Mouse (Mus musculus): Measurements from ENCODE around the gene Arsg. TPM values are rescaled to one million over a fixed set of nuclear protein-coding genes. Genes with fewer than 3 reads are reported as not detected.

Gene Arsg
- polyA plus RNA-seq, 1 experiment from 2014 or later: 2.3 TPM

GRCm38 (mm10) chr11:109586424-109586823 is 113.2 kb downstream of the Arsg start:
- Histone ChIP-seq H3K4me2 (ENCODE audit: low read depth) (no peak overlapping the region), H3K9me3 (ENCODE audit: control insufficient read depth, low read length) (no peaks in the 10 kb centered on the region), H3K27me3 (ENCODE audit: control insufficient read depth, insufficient read depth, low read length) (no peaks in the 10 kb centered on the region), H3K4me3 (ENCODE audit: low read depth, low read length) (no peak overlapping the region), H3K9ac (ENCODE audit: low read length) (no peak overlapping the region), H3K27ac (ENCODE audit: low read depth, low read length) (no peak overlapping the region), H3K36me3 (ENCODE audit: control insufficient read depth, insufficient read depth, low read length) (no peaks in the 10 kb centered on the region), H3K4me1 (ENCODE audit: control insufficient read depth, insufficient read depth, low read length) (no peaks in the 10 kb centered on the region)
- ATAC-seq (ENCODE audit: insufficient read depth, low FRiP score, low TSS enrichment): no peak
- DNase-seq (ENCODE audit: low spot score): no peak
- WGBS: 86% methylated on average over 2 of the region's 2 CpGs

GRCm38 (mm10) chr11:109587019-109587418 is 113.8 kb downstream of the Arsg start:
- ATAC-seq (ENCODE audit: insufficient read depth, low FRiP score, low TSS enrichment): no peak

GRCm38 (mm10) chr11:109587638-109588374 is 114.6 kb downstream of the Arsg start:
- Histone ChIP-seq H3K4me2 (ENCODE audit: low read depth) (no peak overlapping the region), H3K4me1 (ENCODE audit: control insufficient read depth, insufficient read depth, low read length) (no peaks in the 10 kb centered on the region), H3K4me3 (ENCODE audit: low read depth, low read length) (no peak overlapping the region), H3K27ac (ENCODE audit: low read depth, low read length) (no peak overlapping the region), H3K36me3 (ENCODE audit: control insufficient read depth, insufficient read depth, low read length) (no peaks in the 10 kb centered on the region), H3K9me3 (ENCODE audit: control insufficient read depth, low read length) (no peaks in the 10 kb centered on the region), H3K27me3 (ENCODE audit: control insufficient read depth, insufficient read depth, low read length) (no peaks in the 10 kb centered on the region), H3K9ac (ENCODE audit: low read length) (no peak overlapping the region)
- DNase-seq (ENCODE audit: low spot score) (no peak), ATAC-seq (ENCODE audit: insufficient read depth, low FRiP score, low TSS enrichment) (no peak)
- 78% methylated on average over 15 of the region's 15 CpGs for WGBS

More at GRCm38 (mm10) chr11:109587019-109587418, 113.8 kb downstream of the Arsg start:
- 70% methylated on average over 13 of the region's 13 CpGs for WGBS
- no peak for DNase-seq (ENCODE audit: low spot score)
- Histone ChIP-seq H3K27me3 (ENCODE audit: control insufficient read depth, insufficient read depth, low read length) (no peaks in the 10 kb centered on the region), H3K4me1 (ENCODE audit: control insufficient read depth, insufficient read depth, low read length) (no peaks in the 10 kb centered on the region), H3K27ac (ENCODE audit: low read depth, low read length) (no peak overlapping the region), H3K4me2 (ENCODE audit: low read depth) (no peak overlapping the region), H3K9me3 (ENCODE audit: control insufficient read depth, low read length) (no peaks in the 10 kb centered on the region), H3K9ac (ENCODE audit: low read length) (no peak overlapping the region), H3K4me3 (ENCODE audit: low read depth, low read length) (no peak overlapping the region), H3K36me3 (ENCODE audit: control insufficient read depth, insufficient read depth, low read length) (no peaks in the 10 kb centered on the region)

GRCm38 (mm10) chr11:109590012-109590411 is 116.8 kb downstream of the Arsg start:
- whole genome bisulfite sequencing: 83% methylated on average over 8 of the region's 8 CpGs
- H3K36me3 ChIP-seq (ENCODE audit: control insufficient read depth, insufficient read depth, low read length): no peaks in the 10 kb centered on the region

GRCm38 (mm10) chr11:109591511-109591910 is 118.3 kb downstream of the Arsg start:
- no peaks in the 10 kb centered on the region for H3K4me1 ChIP-seq (ENCODE audit: control insufficient read depth, insufficient read depth, low read length)
- H3K27me3 ChIP-seq (ENCODE audit: control insufficient read depth, insufficient read depth, low read length): no peaks in the 10 kb centered on the region
- 92% methylated on average over 4 of the region's 4 CpGs for WGBS
- H3K9me3 ChIP-seq (ENCODE audit: control insufficient read depth, low read length): no peaks in the 10 kb centered on the region
- H3K4me3 ChIP-seq (ENCODE audit: low read depth, low read length): no peak overlapping the region
- no peak for DNase-seq (ENCODE audit: low spot score)
- no peak for ATAC-seq (ENCODE audit: insufficient read depth, low FRiP score, low TSS enrichment)
- no peak overlapping the region for H3K4me2 ChIP-seq (ENCODE audit: low read depth)
- no peak overlapping the region for H3K27ac ChIP-seq (ENCODE audit: low read depth, low read length)
- no peak overlapping the region for H3K9ac ChIP-seq (ENCODE audit: low read length)
- H3K36me3 ChIP-seq (ENCODE audit: control insufficient read depth, insufficient read depth, low read length): no peaks in the 10 kb centered on the region

More at GRCm38 (mm10) chr11:109590012-109590411, 116.8 kb downstream of the Arsg start:
- H3K27me3 ChIP-seq (ENCODE audit: control insufficient read depth, insufficient read depth, low read length): no peaks in the 10 kb centered on the region
- H3K27ac ChIP-seq (ENCODE audit: low read depth, low read length): no peak overlapping the region
- no peak overlapping the region for H3K4me3 ChIP-seq (ENCODE audit: low read depth, low read length)
- no peak overlapping the region for H3K9ac ChIP-seq (ENCODE audit: low read length)
- H3K4me1 ChIP-seq (ENCODE audit: control insufficient read depth, insufficient read depth, low read length): no peaks in the 10 kb centered on the region
- DNase-seq (ENCODE audit: low spot score) (no peak), ATAC-seq (ENCODE audit: insufficient read depth, low FRiP score, low TSS enrichment) (no peak)
- no peak overlapping the region for H3K4me2 ChIP-seq (ENCODE audit: low read depth)
- no peaks in the 10 kb centered on the region for H3K9me3 ChIP-seq (ENCODE audit: control insufficient read depth, low read length)

GRCm38 (mm10) chr11:109593200-109593981 is 120.2 kb downstream of the Arsg start:
- no peak overlapping the region for H3K4me3 ChIP-seq (ENCODE audit: low read depth, low read length)
- DNase-seq (ENCODE audit: low spot score) (no peak), ATAC-seq (ENCODE audit: insufficient read depth, low FRiP score, low TSS enrichment) (no peak)
- 52% methylated on average over 6 of the region's 6 CpGs for WGBS
- no peaks in the 10 kb centered on the region for H3K36me3 ChIP-seq (ENCODE audit: control insufficient read depth, insufficient read depth, low read length)
- no peak overlapping the region for H3K9ac ChIP-seq (ENCODE audit: low read length)
- no peak overlapping the region for H3K27ac ChIP-seq (ENCODE audit: low read depth, low read length)
- H3K4me2 ChIP-seq (ENCODE audit: low read depth): no peak overlapping the region
- H3K4me1 ChIP-seq (ENCODE audit: control insufficient read depth, insufficient read depth, low read length): no peaks in the 10 kb centered on the region
- no peaks in the 10 kb centered on the region for H3K9me3 ChIP-seq (ENCODE audit: control insufficient read depth, low read length)
- H3K27me3 ChIP-seq (ENCODE audit: control insufficient read depth, insufficient read depth, low read length): no peaks in the 10 kb centered on the region

GRCm38 (mm10) chr11:109594761-109595160 is 121.6 kb downstream of the Arsg start:
- 92% methylated on average over 8 of the region's 8 CpGs for WGBS
- no peaks in the 10 kb centered on the region for H3K4me1 ChIP-seq (ENCODE audit: control insufficient read depth, insufficient read depth, low read length)
- H3K9ac ChIP-seq (ENCODE audit: low read length): no peak overlapping the region
- ATAC-seq (ENCODE audit: insufficient read depth, low FRiP score, low TSS enrichment) (no peak), DNase-seq (ENCODE audit: low spot score) (no peak)
- no peaks in the 10 kb centered on the region; the same call in 1 of the 2 replicates for H3K36me3 ChIP-seq (ENCODE audit: control insufficient read depth, insufficient read depth, low read length)
- no peak overlapping the region for H3K27ac ChIP-seq (ENCODE audit: low read depth, low read length)
- H3K27me3 ChIP-seq (ENCODE audit: control insufficient read depth, insufficient read depth, low read length): no peaks in the 10 kb centered on the region
- H3K4me2 ChIP-seq (ENCODE audit: low read depth): no peak overlapping the region
- H3K9me3 ChIP-seq (ENCODE audit: control insufficient read depth, low read length): no peaks in the 10 kb centered on the region
- no peak overlapping the region for H3K4me3 ChIP-seq (ENCODE audit: low read depth, low read length)

- Histone ChIP-seq H3K9me3 (ENCODE audit: control insufficient read depth, low read length) (no peaks in the 10 kb centered on the region), H3K9ac (ENCODE audit: low read length) (no peak overlapping the region), H3K4me1 (ENCODE audit: control insufficient read depth, insufficient read depth, low read length) (no peaks in the 10 kb centered on the region), H3K36me3 (ENCODE audit: control insufficient read depth, insufficient read depth, low read length) (no peaks in the 10 kb centered on the region; the same call in 1 of the 2 replicates), H3K4me3 (ENCODE audit: low read depth, low read length) (no peak overlapping the region), H3K27ac (ENCODE audit: low read depth, low read length) (no peak overlapping the region), H3K27me3 (ENCODE audit: control insufficient read depth, insufficient read depth, low read length) (no peaks in the 10 kb centered on the region), H3K4me2 (ENCODE audit: low read depth) (no peak overlapping the region)
- no peak for DNase-seq (ENCODE audit: low spot score)
- 83% methylated on average over 12 of the region's 12 CpGs for WGBS
- no peak for ATAC-seq (ENCODE audit: insufficient read depth, low FRiP score, low TSS enrichment)
These were observed 125.8 kb downstream of the Arsg start for GRCm38 (mm10) chr11:109598778-109599570.
